ENCODE assay signal across 25 mouse cellular contexts in the genomic region with DNA sequence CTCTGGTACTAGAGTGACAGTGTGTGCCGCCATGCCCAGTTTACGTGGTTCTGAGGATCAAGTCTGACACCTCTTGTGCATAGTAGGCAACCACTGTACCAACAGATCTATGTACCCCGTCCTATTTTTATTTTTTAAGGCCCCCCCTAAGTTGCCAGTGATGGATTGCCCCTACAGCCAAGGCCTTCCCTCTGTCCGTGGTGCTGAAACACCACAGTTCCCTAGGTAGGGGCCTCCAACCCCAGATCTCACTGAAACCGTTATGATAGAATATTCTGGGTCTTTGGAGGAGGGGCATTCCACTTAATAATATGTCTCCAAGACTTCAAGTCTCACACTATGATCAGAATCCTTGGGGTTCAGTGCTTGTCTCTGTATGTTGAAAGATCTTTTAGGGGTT.
DNase-seq lines count a peak whose midpoint lies in the region; ATAC-seq and TF ChIP-seq lines count a peak whose summit lies in the region.
"Had no signal": no experiment of that assay in that cellular context is flagged by ENCODE, and none has a peak within 500 bp of the region (broad histone marks: within the 10 kb centered on the region; RNA-seq: fewer than 3 reads in every experiment).

No protein-coding gene starts in this region.

- no peaks in the 10 kb centered on the region for H3K79me2 ChIP-seq in MEL (ENCODE audit: control insufficient read depth, insufficient read depth, low read length, poor library complexity)

- H3K36me3 ChIP-seq in MEL (ENCODE audit: control insufficient read depth in 1 of 2, insufficient read depth in 2 of 2, low read length in 2 of 2): no peaks in the 10 kb centered on the region
- H3K36me3 ChIP-seq in embryonic facial prominence, embryonic 10.5 days (replicated peaks): no peaks in the 10 kb centered on the region
- H3K36me3 ChIP-seq in forebrain, postnatal 0 days (ENCODE audit: insufficient read depth): no peaks in the 10 kb centered on the region
- H3K36me3 ChIP-seq: embryonic facial prominence, embryonic 13.5 days; forebrain, embryonic 12.5 days; hindbrain, embryonic 12.5 days; liver, embryonic 15.5 days; neural tube, embryonic 15.5 days had no signal

- no peak overlapping the region for H3K9ac ChIP-seq in MEL (ENCODE audit: control insufficient read depth, low read depth, low read length, poor library complexity, severe bottlenecking)
- no peak overlapping the region for H3K9ac ChIP-seq in forebrain, postnatal 0 days
- H3K9ac ChIP-seq: embryonic facial prominence, embryonic 13.5 days; forebrain, embryonic 12.5 days; hindbrain, embryonic 12.5 days; liver, embryonic 15.5 days; neural tube, embryonic 15.5 days had no signal

- no peaks in the 10 kb centered on the region for H3K9me3 ChIP-seq in MEL (replicated peaks; ENCODE audit: insufficient read depth, low read length)
- H3K9me3 ChIP-seq in embryonic facial prominence, embryonic 10.5 days: no peaks in the 10 kb centered on the region
- no peaks in the 10 kb centered on the region for H3K9me3 ChIP-seq in forebrain, postnatal 0 days (ENCODE audit: low read length)
- H3K9me3 ChIP-seq: embryonic facial prominence, embryonic 13.5 days; forebrain, embryonic 12.5 days; hindbrain, embryonic 12.5 days; liver, embryonic 15.5 days; neural tube, embryonic 15.5 days had no signal

- no peak for ATAC-seq in forebrain, postnatal 0 days
- ATAC-seq: lung, postnatal 0 days had no signal

- TF ChIP-seq POLR2A in MEL (IDR thresholded peaks at IDR 0.05; ENCODE audit: control insufficient read depth in 1 of 2, insufficient read depth in 1 of 2, low read depth in 1 of 2, low read length in 2 of 2, poor library complexity in 1 of 2): no peak

- TF ChIP-seq RAD21 in MEL (IDR thresholded peaks at IDR 0.05; ENCODE audit: low read depth, low read length): no peak

- H3K27ac ChIP-seq in MEL (ENCODE audit: control insufficient read depth, low read depth, low read length): no peak overlapping the region
- H3K27ac ChIP-seq in embryonic facial prominence, embryonic 10.5 days (replicated peaks): no peak overlapping the region
- H3K27ac ChIP-seq in forebrain, postnatal 0 days (ENCODE audit: low read depth, low read length): no peak overlapping the region
- H3K27ac ChIP-seq: embryonic facial prominence, embryonic 13.5 days; forebrain, embryonic 12.5 days; hindbrain, embryonic 12.5 days; liver, embryonic 15.5 days; neural tube, embryonic 15.5 days had no signal

- DNase-seq in kidney, postnatal 4 days: peak; percentile 56 to 59
- DNase-seq in kidney, postnatal 14 days: no peak
- DNase-seq in 416B (ENCODE audit: low read depth): peak; percentile 17
- DNase-seq in MEL (ENCODE audit: low read depth, low spot score): peak; percentile 15
- DNase-seq in embryonic facial prominence, embryonic 10.5 days (ENCODE audit: low spot score): peak; percentile 40
- no peak for DNase-seq in right cerebral cortex, postnatal 14 days
- DNase-seq in forebrain, postnatal 0 days: no peak
- DNase-seq in lung, postnatal 4 days: no peak
- DNase-seq: adrenal gland, adult 2 months; cerebellum, adult 8-10 months; cerebellum, postnatal 36 days; gastrocnemius, postnatal 10 days; heart, adult 18-20 months; kidney, adult 11 months; liver; right cerebral cortex, postnatal 25 days; spleen, adult 18-20 months had no signal

- no peak for TF ChIP-seq EP300 in MEL (IDR thresholded peaks at IDR 0.05; ENCODE audit: low read depth in 1 of 2, low read length in 2 of 2)

- no peak overlapping the region for H3K4me3 ChIP-seq in MEL (ENCODE audit: control insufficient read depth in 1 of 2, insufficient read depth in 1 of 2, low read depth in 2 of 2, low read length in 2 of 2)
- no peak overlapping the region for H3K4me3 ChIP-seq in embryonic facial prominence, embryonic 10.5 days
- no peak overlapping the region for H3K4me3 ChIP-seq in forebrain, postnatal 0 days (ENCODE audit: low read depth, low read length)
- H3K4me3 ChIP-seq: embryonic facial prominence, embryonic 13.5 days; erythroblast, embryonic 14.5 days; forebrain, embryonic 12.5 days; hindbrain, embryonic 12.5 days; liver, embryonic 15.5 days; neural tube, embryonic 15.5 days had no signal

- 55% methylated on average over 5 of the region's 5 CpGs for WGBS in embryonic facial prominence, embryonic 10.5 days
- WGBS in forebrain, postnatal 0 days: 66% methylated on average over 5 of the region's 5 CpGs

- H3K4me2 ChIP-seq in forebrain, postnatal 0 days (ENCODE audit: low read depth): no peak overlapping the region
- H3K4me2 ChIP-seq: embryonic facial prominence, embryonic 13.5 days; forebrain, embryonic 12.5 days; hindbrain, embryonic 12.5 days; liver, embryonic 15.5 days; midbrain, embryonic 11.5 days; neural tube, embryonic 15.5 days had no signal

- no peaks in the 10 kb centered on the region for H3K27me3 ChIP-seq in MEL (ENCODE audit: control insufficient read depth in 1 of 2, insufficient read depth in 2 of 2, low read length in 2 of 2)
- H3K27me3 ChIP-seq in embryonic facial prominence, embryonic 10.5 days (replicated peaks; ENCODE audit: low read depth, poor library complexity, severe bottlenecking): peaks cover 54% of the 10 kb centered on the region
- no peaks in the 10 kb centered on the region for H3K27me3 ChIP-seq in forebrain, postnatal 0 days (ENCODE audit: insufficient read depth, low read length)
- H3K27me3 ChIP-seq: neural tube, embryonic 15.5 days had no signal

- H3K4me1 ChIP-seq in MEL (ENCODE audit: control insufficient read depth in 1 of 2, insufficient read depth in 2 of 2, low read length in 2 of 2): no peaks in the 10 kb centered on the region
- peaks cover 24% of the 10 kb centered on the region for H3K4me1 ChIP-seq in embryonic facial prominence, embryonic 10.5 days
- peaks cover 20% of the 10 kb centered on the region for H3K4me1 ChIP-seq in forebrain, postnatal 0 days (ENCODE audit: insufficient read depth)
- H3K4me1 ChIP-seq: liver, embryonic 15.5 days had no signal

- TF ChIP-seq CTCF in MEL (IDR thresholded peaks at IDR 0.05 in 2 of 3, conservative IDR thresholded peaks at IDR 0.05 in 1 of 3; ENCODE audit: control insufficient read depth in 1 of 3, insufficient read depth in 1 of 3, low read depth in 2 of 3, low read length in 3 of 3, poor library complexity in 1 of 3, severe bottlenecking in 1 of 3): no peak
- TF ChIP-seq CTCF in forebrain, postnatal 0 days (IDR thresholded peaks at IDR 0.05; ENCODE audit: low read depth): no peak

TF ChIP-seq in MEL, 35 proteins besides CTCF, POLR2A, EP300 and RAD21:
- TF ChIP-seq TBP (IDR thresholded peaks at IDR 0.05; ENCODE audit: low read depth, low read length) (no peak), SMC3 (IDR thresholded peaks at IDR 0.05; ENCODE audit: low read depth, low read length) (no peak), NRF1 (IDR thresholded peaks at IDR 0.05; ENCODE audit: insufficient read depth, low read depth, low read length, poor library complexity, severe bottlenecking) (no peak), USF2 (IDR thresholded peaks at IDR 0.05; ENCODE audit: borderline replicate concordance in 1 of 2, insufficient read depth in 1 of 2, low read depth in 1 of 2, low read length in 2 of 2) (no peak), CHD1 (IDR thresholded peaks at IDR 0.05; ENCODE audit: low read depth, low read length) (no peak), UBTF (IDR thresholded peaks at IDR 0.05; ENCODE audit: borderline replicate concordance, insufficient read depth, low read depth, low read length) (no peak), MAZ (IDR thresholded peaks at IDR 0.05; ENCODE audit: low read depth, low read length) (no peak), NELFE (IDR thresholded peaks at IDR 0.05; ENCODE audit: low read depth, low read length) (no peak), GATA1 (IDR thresholded peaks at IDR 0.05; ENCODE audit: low read depth, low read length) (no peak), USF1 (IDR thresholded peaks at IDR 0.05; ENCODE audit: low read depth, low read length) (no peak), JUND (IDR thresholded peaks at IDR 0.05; ENCODE audit: low read depth, low read length) (no peak), BHLHE40 (IDR thresholded peaks at IDR 0.05; ENCODE audit: borderline replicate concordance, low read depth, low read length) (no peak), MXI1 (IDR thresholded peaks at IDR 0.05; ENCODE audit: low read depth, low read length) (no peak), MYB (IDR thresholded peaks at IDR 0.05; ENCODE audit: low read depth, low read length) (no peak), RCOR1 (IDR thresholded peaks at IDR 0.05; ENCODE audit: low read depth, low read length) (no peak), MAX (IDR thresholded peaks at IDR 0.05; ENCODE audit: low read length) (no peak), HCFC1 (IDR thresholded peaks at IDR 0.05; ENCODE audit: low read depth, low read length) (no peak), TCF12 (IDR thresholded peaks at IDR 0.05; ENCODE audit: low read depth, low read length) (no peak)

Comparison
In these comparisons a context has a peak if more than half of its experiments do, and no peak if none do; other contexts are left out.
1. DNase-seq: peak in kidney, postnatal 4 days (2 of 2), 416B (single experiment), MEL (single experiment) and embryonic facial prominence, embryonic 10.5 days (single experiment); none in kidney, postnatal 14 days (single experiment), right cerebral cortex, postnatal 14 days (single experiment), forebrain, postnatal 0 days (single experiment) and lung, postnatal 4 days (0 of 2).